Mouse (Mus musculus) neural tube, embryonic 14.5 days (tissue): ENCODE data around the gene Stk39. TPM values are rescaled to one million over a fixed set of nuclear protein-coding genes. Genes with fewer than 3 reads are reported as not detected.

ENCODE experiments used
- ATAC-seq: fragments of 200-750 bp; cut with Nextera tagmentation; 2 replicates; pipeline ENCODE4 v1.8.0; 2017; ENCODE audit warnings: low read depth, mild to moderate bottlenecking, moderate TSS enrichment, moderate library complexity
- H3K27ac ChIP-seq: fragments of 300-500 bp; sonication (generic); 2 replicates; pipeline ENCODE4 v1.5.1; 2014; ENCODE audit warnings: low read depth, mild to moderate bottlenecking, control low read depth, low read length, moderate library complexity, mixed read lengths
- H3K27me3 ChIP-seq: fragments of 300-500 bp; sonication (generic); 2 replicates; pipeline ENCODE4 v1.6.1; 2014; ENCODE audit warnings: low read length; ENCODE audit not compliant: control insufficient read depth, insufficient read depth
- H3K36me3 ChIP-seq: fragments of 300-500 bp; sonication (generic); 2 replicates; pipeline ENCODE4 v1.6.1; 2014; ENCODE audit warnings: low read length, mixed read lengths; ENCODE audit not compliant: control insufficient read depth, insufficient read depth
- H3K4me1 ChIP-seq: fragments of 300-500 bp; sonication (generic); 2 replicates; pipeline ENCODE4 v1.6.1; 2014; ENCODE audit warnings: low read length; ENCODE audit not compliant: control insufficient read depth, insufficient read depth
- H3K4me2 ChIP-seq: fragments of 300-500 bp; sonication (generic); 2 replicates; pipeline ENCODE4 v1.6.1; 2014; ENCODE audit warnings: mild to moderate bottlenecking, low read depth, low read length, control low read depth
- H3K4me3 ChIP-seq: fragments of 300-500 bp; sonication (generic); 2 replicates; pipeline ENCODE4 v1.5.1; 2014; ENCODE audit warnings: low read depth, low read length, control low read depth, mixed read lengths
- H3K9ac ChIP-seq: fragments of 300-500 bp; sonication (generic); replicated peaks from 2 replicates; pipeline ENCODE4 v1.6.1; 2014; ENCODE audit warnings: low read depth, mild to moderate bottlenecking, control low read depth, low read length, mixed read lengths
- H3K9me3 ChIP-seq: fragments of 300-500 bp; sonication (generic); 2 replicates; pipeline ENCODE4 v1.6.1; 2016; ENCODE audit warnings: low read length; ENCODE audit not compliant: control insufficient read depth
- WGBS: fragments of 180-500 bp; shearing (Covaris S2); extraction: QIAGEN DNeasy Blood & Tissue Kit; methylation state at CpG from one replicate; pipeline ENCODE4 v1.1.7; 2014; 5-methylcytosine and 5-hydroxymethylcytosine counted together
- polyA plus RNA-seq: library from polyadenylated mRNA; unstranded; fragments of >200 nt; fragmentation: Nextera tagmentation; extraction: Ambion mirVana; gene quantifications from 2 replicates; pipeline ENCODE4 v1.2.1, GENCODE M21; 2014

Gene Stk39
- polyA plus RNA-seq, 1 experiment from 2014 or later: 37.0 TPM

GRCm38 (mm10) chr2:68432834-68433233 lies 39.2 kb downstream of the Stk39 start:
- H3K9me3 ChIP-seq: no peaks in the 10 kb centered on the region
- H3K27ac ChIP-seq: no peak overlapping the region
- no peak overlapping the region for H3K4me3 ChIP-seq
- no peak overlapping the region for H3K4me2 ChIP-seq
- WGBS: 69% methylated on average over 4 of the region's 4 CpGs
- H3K4me1 ChIP-seq: peaks cover 11% of the 10 kb centered on the region; the same call in 1 of the 2 replicates
- H3K9ac ChIP-seq: no peak overlapping the region
- no peaks in the 10 kb centered on the region for H3K27me3 ChIP-seq
- H3K36me3 ChIP-seq: no peaks in the 10 kb centered on the region
- ATAC-seq: no peak

- H3K9ac ChIP-seq: no peak overlapping the region
- H3K36me3 ChIP-seq: no peaks in the 10 kb centered on the region
- no peak overlapping the region for H3K27ac ChIP-seq
- 91% methylated on average over 14 of the region's 14 CpGs for WGBS
- H3K27me3 ChIP-seq: no peaks in the 10 kb centered on the region
- H3K4me3 ChIP-seq: no peak overlapping the region
- no peaks in the 10 kb centered on the region for H3K9me3 ChIP-seq
- H3K4me1 ChIP-seq: peaks cover 11% of the 10 kb centered on the region; the same call in 1 of the 2 replicates
- ATAC-seq: no peak
- no peak overlapping the region for H3K4me2 ChIP-seq
Measured at GRCm38 (mm10) chr2:68431024-68431962, 40.8 kb downstream of the Stk39 start.

- Histone ChIP-seq H3K4me1 (peaks cover 3% of the 10 kb centered on the region; the same call in 1 of the 2 replicates), H3K36me3 (no peaks in the 10 kb centered on the region), H3K4me2 (no peak overlapping the region), H3K9me3 (no peaks in the 10 kb centered on the region), H3K9ac (no peak overlapping the region), H3K4me3 (no peak overlapping the region), H3K27me3 (no peaks in the 10 kb centered on the region), H3K27ac (no peak overlapping the region)
- 86% methylated on average over 5 of the region's 5 CpGs for WGBS
- no peak for ATAC-seq
Measured at GRCm38 (mm10) chr2:68430493-68430892, 41.6 kb downstream of the Stk39 start.

GRCm38 (mm10) chr2:68429436-68429835 lies 42.6 kb downstream of the Stk39 start:
- Histone ChIP-seq H3K27me3 (no peaks in the 10 kb centered on the region), H3K4me2 (no peak overlapping the region), H3K4me3 (no peak overlapping the region), H3K9me3 (no peaks in the 10 kb centered on the region), H3K4me1 (no peaks in the 10 kb centered on the region), H3K27ac (no peak overlapping the region), H3K36me3 (no peaks in the 10 kb centered on the region), H3K9ac (no peak overlapping the region)
- ATAC-seq: no peak
- WGBS: 87% methylated on average over 4 of the region's 4 CpGs

- Histone ChIP-seq H3K4me2 (no peak overlapping the region), H3K4me1 (no peaks in the 10 kb centered on the region), H3K9me3 (no peaks in the 10 kb centered on the region), H3K27ac (no peak overlapping the region), H3K9ac (no peak overlapping the region), H3K36me3 (no peaks in the 10 kb centered on the region), H3K27me3 (no peaks in the 10 kb centered on the region), H3K4me3 (no peak overlapping the region)
- no peak for ATAC-seq
- 65% methylated on average over 5 of the region's 5 CpGs for WGBS
Measured at GRCm38 (mm10) chr2:68426977-68427577, 45.0 kb downstream of the Stk39 start.

- WGBS: 93% methylated on average over 4 of the region's 4 CpGs
- no peak overlapping the region for H3K4me3 ChIP-seq
Measured at GRCm38 (mm10) chr2:68426074-68426473, 46.0 kb downstream of the Stk39 start.

GRCm38 (mm10) chr2:68421002-68421401 lies 51.1 kb downstream of the Stk39 start:
- WGBS: 57% methylated on average over 6 of the region's 6 CpGs
- Histone ChIP-seq H3K36me3 (no peaks in the 10 kb centered on the region), H3K4me3 (no peak overlapping the region), H3K9ac (no peak overlapping the region), H3K9me3 (no peaks in the 10 kb centered on the region), H3K4me2 (no peak overlapping the region), H3K27me3 (no peaks in the 10 kb centered on the region), H3K4me1 (no peaks in the 10 kb centered on the region), H3K27ac (no peak overlapping the region)
- no peak for ATAC-seq

More at GRCm38 (mm10) chr2:68426074-68426473, 46.0 kb downstream of the Stk39 start:
- Histone ChIP-seq H3K9me3 (no peaks in the 10 kb centered on the region), H3K9ac (no peak overlapping the region), H3K4me2 (no peak overlapping the region), H3K36me3 (no peaks in the 10 kb centered on the region), H3K27ac (no peak overlapping the region), H3K27me3 (no peaks in the 10 kb centered on the region), H3K4me1 (no peaks in the 10 kb centered on the region)
- no peak for ATAC-seq

- no peak overlapping the region for H3K4me2 ChIP-seq
- H3K4me3 ChIP-seq: no peak overlapping the region
- no peak overlapping the region for H3K27ac ChIP-seq
- no peak overlapping the region for H3K9ac ChIP-seq
- no peaks in the 10 kb centered on the region for H3K4me1 ChIP-seq
- WGBS: 85% methylated on average over 6 of the region's 6 CpGs
- no peak for ATAC-seq
- no peaks in the 10 kb centered on the region for H3K36me3 ChIP-seq
- H3K9me3 ChIP-seq: no peaks in the 10 kb centered on the region
- no peaks in the 10 kb centered on the region for H3K27me3 ChIP-seq
Measured at GRCm38 (mm10) chr2:68420223-68420622, 51.8 kb downstream of the Stk39 start.

- H3K4me1 ChIP-seq: no peaks in the 10 kb centered on the region
- no peak overlapping the region for H3K4me2 ChIP-seq
- H3K27me3 ChIP-seq: no peaks in the 10 kb centered on the region
- 92% methylated on average over 7 of the region's 7 CpGs for WGBS
- ATAC-seq: no peak
- no peaks in the 10 kb centered on the region for H3K36me3 ChIP-seq
- no peaks in the 10 kb centered on the region for H3K9me3 ChIP-seq
- no peak overlapping the region for H3K9ac ChIP-seq
- no peak overlapping the region for H3K27ac ChIP-seq
- H3K4me3 ChIP-seq: no peak overlapping the region
Measured at GRCm38 (mm10) chr2:68419746-68420145, 52.3 kb downstream of the Stk39 start.
